Mouse (Mus musculus) limb, embryonic 11.5 days (tissue): ENCODE measurements at regions not wholly inside any gene's neighbourhood (a gene's known extent, or its start where the extent isn't known, plus 50 kb on each side); places are given as distances from the start of the nearest gene placed in this dataset. TPM values are rescaled to one million over a fixed set of nuclear protein-coding genes. Genes with fewer than 3 reads are reported as not detected.

Experiments
- ATAC-seq: fragments of 200-750 bp; cut with Nextera tagmentation; 2 replicates; pipeline ENCODE4 v1.8.0; 2017; ENCODE audit warnings: low read depth; ENCODE audit not compliant: insufficient number of reproducible peaks, low FRiP score, low TSS enrichment
- DNase-seq: peaks from one replicate; pipeline ENCODE4 v3.0.0-alpha.2; 2015; ENCODE audit warnings: low spot score
- H3K27ac ChIP-seq: fragments of 300-500 bp; sonication (generic); replicated peaks from 2 replicates; pipeline ENCODE4 v1.5.1; 2014; ENCODE audit warnings: low read depth, mild to moderate bottlenecking, low read length
- H3K27me3 ChIP-seq: fragments of 300-500 bp; sonication (generic); 2 replicates; pipeline ENCODE4 v1.6.1; 2014; ENCODE audit warnings: mild to moderate bottlenecking, low read length, mixed read lengths; ENCODE audit not compliant: control insufficient read depth, insufficient read depth
- H3K36me3 ChIP-seq: fragments of 300-500 bp; sonication (generic); 2 replicates; pipeline ENCODE4 v1.6.1; 2014; ENCODE audit warnings: mild to moderate bottlenecking, low read length, moderate library complexity, mixed read lengths; ENCODE audit not compliant: control insufficient read depth, insufficient read depth
- H3K4me1 ChIP-seq: fragments of 300-500 bp; sonication (generic); 2 replicates; pipeline ENCODE4 v1.6.1; 2014; ENCODE audit warnings: low read length, mixed read lengths; ENCODE audit not compliant: control insufficient read depth, insufficient read depth
- H3K4me2 ChIP-seq: fragments of 300-500 bp; sonication (generic); 2 replicates; pipeline ENCODE4 v1.6.1; 2014; ENCODE audit warnings: low read depth, mild to moderate bottlenecking, moderate library complexity; ENCODE audit not compliant: severe bottlenecking
- H3K4me3 ChIP-seq: fragments of 300-500 bp; sonication (generic); 2 replicates; pipeline ENCODE4 v1.5.1; 2014; ENCODE audit warnings: low read depth, low read length
- H3K9ac ChIP-seq: fragments of 300-500 bp; sonication (generic); 2 replicates; pipeline ENCODE4 v1.6.1; 2014; ENCODE audit warnings: mild to moderate bottlenecking, low read length
- H3K9me3 ChIP-seq: fragments of 300-500 bp; sonication (generic); 2 replicates; pipeline ENCODE4 v1.6.1; 2016; ENCODE audit warnings: low read length; ENCODE audit not compliant: control insufficient read depth
- WGBS: fragments of 180-500 bp; shearing (Covaris S2); extraction: QIAGEN DNeasy Blood & Tissue Kit; methylation state at CpG from one replicate; pipeline ENCODE4 v1.1.7; 2014; 5-methylcytosine and 5-hydroxymethylcytosine counted together
- microRNA-seq: library from miRNA; unstranded; fragments of <30 nt; microRNA quantifications from one replicate; pipeline ENCODE4, GENCODE M21; 2016

DNA sequence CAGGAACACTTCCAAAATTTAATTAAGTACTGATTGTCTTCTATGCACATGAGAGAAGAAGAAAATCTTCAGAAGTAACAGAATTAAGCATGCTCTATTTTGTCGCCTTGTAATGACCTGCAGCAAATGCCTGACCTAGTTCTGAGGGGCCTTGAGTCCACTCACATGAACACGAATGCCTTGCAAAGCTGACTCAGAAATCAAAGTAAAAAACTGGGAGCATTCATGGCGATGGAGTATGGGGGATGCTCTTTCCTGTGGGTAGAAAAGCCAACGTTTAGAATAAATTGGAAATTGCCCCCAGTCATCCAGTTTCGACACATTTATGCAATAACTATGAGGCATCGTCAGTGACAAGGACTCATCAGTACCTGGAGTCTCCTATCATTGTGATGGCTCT, 779.1 kb downstream of the Bcl11a start:
- H3K27me3 ChIP-seq = no peaks in the 10 kb centered on the region
- H3K9me3 ChIP-seq = no peaks in the 10 kb centered on the region
- H3K4me2 ChIP-seq = no peak overlapping the region
- H3K27ac ChIP-seq = no peak overlapping the region
- 87% methylated on average over 6 of the region's 6 CpGs for WGBS
- DNase-seq = no peak
- ATAC-seq = no peak
- H3K36me3 ChIP-seq = no peaks in the 10 kb centered on the region
- no peaks in the 10 kb centered on the region for H3K4me1 ChIP-seq
- H3K9ac ChIP-seq = no peak overlapping the region
- no peak overlapping the region for H3K4me3 ChIP-seq

DNA sequence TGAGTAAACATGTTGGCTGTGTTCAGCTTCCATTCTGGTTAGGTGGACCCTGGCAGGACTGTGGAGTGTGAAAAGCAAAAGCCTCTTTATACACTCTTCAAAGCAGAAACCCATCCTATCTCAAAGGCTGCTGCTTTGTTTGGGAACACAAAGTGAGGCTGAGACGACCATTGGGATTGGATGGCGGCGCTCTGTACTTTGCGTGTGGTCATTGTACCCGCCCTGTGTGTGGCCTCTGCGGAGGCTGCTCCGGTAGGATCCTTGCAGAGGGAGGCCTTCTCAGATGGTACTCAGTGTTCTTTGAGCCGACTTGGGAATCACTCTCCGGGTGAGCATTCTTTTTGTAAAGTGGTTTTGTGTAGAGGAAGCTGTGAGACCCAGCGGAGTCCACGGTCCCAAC, 786.8 kb downstream of the Bcl11a start:
- no peak overlapping the region for H3K27ac ChIP-seq
- H3K4me1 ChIP-seq = no peaks in the 10 kb centered on the region
- H3K4me2 ChIP-seq = no peak overlapping the region
- no peaks in the 10 kb centered on the region for H3K9me3 ChIP-seq
- WGBS = 86% methylated on average over 11 of the region's 11 CpGs
- ATAC-seq = no peak
- no peaks in the 10 kb centered on the region for H3K36me3 ChIP-seq
- no peak for DNase-seq
- H3K27me3 ChIP-seq = no peaks in the 10 kb centered on the region
- no peak overlapping the region for H3K4me3 ChIP-seq
- H3K9ac ChIP-seq = no peak overlapping the region

DNA sequence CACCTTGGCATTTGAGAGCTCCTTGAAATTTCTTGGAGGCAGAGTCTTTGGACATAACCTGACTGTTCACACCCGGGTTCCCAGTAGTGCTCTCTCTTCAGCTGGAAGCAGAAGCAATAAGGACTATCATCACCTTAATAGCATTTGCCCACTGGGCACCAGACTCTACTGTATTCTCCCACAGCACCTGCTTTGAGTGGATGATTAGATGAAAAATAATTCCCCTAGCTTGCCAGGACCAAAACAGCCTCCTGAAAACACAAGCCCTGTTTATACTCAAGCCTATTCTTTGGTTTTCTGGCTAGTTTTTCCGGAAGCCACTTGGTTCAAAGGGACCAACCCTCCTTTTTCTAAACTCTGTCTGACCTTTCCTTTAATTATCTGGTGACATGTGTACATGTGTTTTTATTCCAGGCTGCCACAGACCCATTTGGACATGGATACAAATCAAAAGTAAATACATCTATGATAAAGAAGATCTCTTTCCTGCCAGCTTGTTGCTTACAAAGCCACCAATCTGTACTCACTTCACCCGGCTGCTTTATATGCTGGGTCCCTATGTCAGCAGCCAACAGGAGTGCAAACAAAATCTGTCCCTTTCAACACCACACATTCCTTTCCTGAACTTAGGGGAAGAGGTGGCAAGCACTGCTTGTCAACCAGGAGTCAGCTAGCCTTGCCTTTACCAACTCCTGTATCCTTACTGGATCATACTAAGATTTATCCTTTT, 787.4 kb downstream of the Bcl11a start:
- Histone ChIP-seq H3K9ac (no peak overlapping the region), H3K4me2 (no peak overlapping the region), H3K4me1 (no peaks in the 10 kb centered on the region), H3K36me3 (no peaks in the 10 kb centered on the region), H3K27ac (no peak overlapping the region), H3K4me3 (no peak overlapping the region), H3K27me3 (no peaks in the 10 kb centered on the region), H3K9me3 (no peaks in the 10 kb centered on the region)
- WGBS = 70% methylated on average over 3 of the region's 3 CpGs
- DNase-seq (no peak), ATAC-seq (no peak)

Small RNA genes lying in the stretch of these regions (microRNA-seq; reads per million reads assigned to microRNA genes)
- not detected for gene Gm25507
